Mouse (Mus musculus) neural tube, postnatal 0 days (tissue): ENCODE data around the gene Sh3bgrl. TPM values are rescaled to one million over a fixed set of nuclear protein-coding genes. Genes with fewer than 3 reads are reported as not detected.

Experiments used
- polyA plus RNA-seq: library from polyadenylated mRNA; unstranded; fragments of >200 nt; fragmentation: Nextera tagmentation; extraction: Ambion mirVana; gene quantifications from 2 replicates; pipeline ENCODE4 v1.2.1, GENCODE M21; 2015

The Sh3bgrl gene
- polyA plus RNA-seq = 116 and 117 TPM in 2 replicates

GRCm38 (mm10) chrX:109095245-109096242 lies at the start of gene Sh3bgrl:
TSS of gene Sh3bgrl (plus strand) at chrX:109095365.

DNA sequence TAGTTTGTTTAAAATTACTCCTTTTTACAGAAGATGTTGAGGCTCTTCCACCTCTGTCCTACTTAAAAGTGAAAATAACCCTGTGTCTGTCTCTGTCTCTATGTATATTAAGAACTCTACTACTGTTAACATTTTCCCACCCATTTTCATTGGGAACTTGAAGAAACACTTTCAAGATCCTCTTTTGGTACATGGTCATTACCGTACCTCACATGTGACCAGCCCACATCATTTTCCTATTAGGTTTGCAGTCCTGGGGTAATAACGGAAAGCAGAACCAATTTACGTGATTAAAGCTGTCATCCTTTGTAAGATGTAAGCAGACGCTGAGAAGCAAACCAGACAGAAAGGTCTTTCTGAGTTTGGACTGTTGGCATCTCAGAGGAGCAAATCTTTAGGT lies 101.3 kb downstream of the Sh3bgrl start, which contains the start of gene Gm6377:
Gene Gm6377, plus strand, starts transcription at position 289 of the 400 bp plus-strand sequence.

Other genes starting within 250 kb of the Sh3bgrl start
- 8.9 and 10.1 TPM in 2 replicates for gene Hmgn5, start 82.0 kb upstream of the Sh3bgrl start, polyA plus RNA-seq
- 0.06 TPM in 1 of 2 replicates, not detected in the other for gene Gm6377, start 101.4 kb downstream of the Sh3bgrl start, polyA plus RNA-seq